Mouse (Mus musculus): ENCODE results near the gene Slc23a4. TPM values are rescaled to one million over a fixed set of nuclear protein-coding genes. Genes with fewer than 3 reads are reported as not detected.

The Slc23a4 gene
- polyA plus RNA-seq, 1 experiment, result 2.4 TPM

DNA sequence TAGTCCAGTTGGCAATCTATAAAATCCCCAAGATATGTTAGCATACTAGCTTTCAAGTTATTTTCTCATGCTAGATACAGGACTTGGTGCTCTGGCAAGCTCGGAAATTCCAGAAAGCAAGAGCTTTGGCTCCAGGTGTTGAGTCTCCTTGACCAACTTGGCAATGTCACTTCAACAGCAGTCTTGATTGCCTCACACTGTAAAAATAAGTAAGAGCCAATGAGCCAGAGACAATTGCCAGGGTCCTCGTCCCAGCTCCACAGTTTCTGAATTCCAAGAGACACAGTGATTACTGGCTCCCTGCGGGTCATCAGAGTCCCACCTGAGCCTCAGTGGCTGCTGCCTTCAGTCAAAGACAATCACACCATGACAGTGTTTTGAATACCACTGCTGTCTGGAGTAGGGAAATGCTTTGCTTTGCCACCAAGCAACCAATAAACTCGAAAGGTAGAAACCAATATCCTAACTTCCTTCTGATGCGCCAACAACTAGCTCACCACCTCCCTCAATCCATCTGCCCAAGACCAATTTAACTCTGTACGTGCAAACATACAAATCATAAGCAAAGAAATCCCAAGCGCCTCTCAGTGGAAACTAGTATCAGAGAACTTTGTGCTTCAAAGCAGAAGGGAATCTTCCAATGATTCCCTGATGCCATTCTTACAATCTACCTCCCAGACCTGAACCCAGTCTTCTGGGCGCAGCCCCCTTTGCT lies 78.4 kb downstream of the Slc23a4 start:
- H3K36me3 ChIP-seq (ENCODE audit: control insufficient read depth, insufficient read depth, low read length, poor library complexity, severe bottlenecking), result peaks cover 21% of the 10 kb centered on the region
- H3K9ac ChIP-seq (ENCODE audit: low read depth, poor library complexity, severe bottlenecking), result peak overlapping the region; percentile 71
- H3K9me3 ChIP-seq (replicated peaks; ENCODE audit: control insufficient read depth, insufficient read depth, low read length, poor library complexity, severe bottlenecking), result no peaks in the 10 kb centered on the region
- peak overlapping the region; percentile 82 for H3K4me3 ChIP-seq (ENCODE audit: low read depth, low read length)
- H3K27ac ChIP-seq (ENCODE audit: insufficient read depth, low read length), result no peak overlapping the region
- peaks cover 2% of the 10 kb centered on the region for H3K4me1 ChIP-seq (ENCODE audit: control insufficient read depth, insufficient read depth, low read length)
- TF ChIP-seq CTCF (IDR thresholded peaks at IDR 0.05; ENCODE audit: low read depth, low read length) (no peak), EP300 (IDR thresholded peaks at IDR 0.05; ENCODE audit: insufficient read depth, low read depth, low read length) (no peak), POLR2A (IDR thresholded peaks at IDR 0.05; ENCODE audit: insufficient read depth, low read length) (no peak)
- H3K27me3 ChIP-seq (ENCODE audit: control insufficient read depth, insufficient read depth, low read length, poor library complexity, severe bottlenecking), result no peaks in the 10 kb centered on the region

DNA sequence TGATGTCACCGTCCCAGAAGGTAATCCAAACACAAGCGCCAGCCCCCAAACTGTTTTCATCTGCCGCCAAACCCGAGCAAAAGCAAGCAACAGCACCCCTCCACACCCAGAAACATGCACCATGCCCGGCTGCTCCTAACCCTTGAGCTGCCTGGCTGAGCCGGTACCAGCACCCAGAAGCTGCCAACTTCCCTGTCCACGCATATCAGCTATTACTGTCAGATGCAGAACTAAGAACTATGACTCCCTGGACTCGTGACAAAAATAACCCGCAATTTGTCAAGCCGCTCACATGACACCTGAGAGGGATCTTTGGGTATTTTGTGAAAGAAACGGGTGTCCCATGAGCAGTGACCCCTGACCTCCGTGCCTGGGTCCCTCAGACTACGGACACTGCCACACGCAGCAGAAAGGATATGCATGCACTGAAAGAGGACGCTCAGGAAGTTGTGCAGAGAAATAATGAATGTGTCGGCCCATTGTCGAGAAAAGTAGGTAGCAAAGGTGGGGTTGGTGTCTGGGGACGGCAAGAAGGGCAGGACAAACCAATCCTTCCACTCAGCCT lies 80.4 kb downstream of the Slc23a4 start:
- TF ChIP-seq CTCF (IDR thresholded peaks at IDR 0.05; ENCODE audit: low read depth, low read length) (no peak), POLR2A (IDR thresholded peaks at IDR 0.05; ENCODE audit: insufficient read depth, low read length) (no peak), EP300 (IDR thresholded peaks at IDR 0.05; ENCODE audit: insufficient read depth, low read depth, low read length) (no peak)
- peaks cover 23% of the 10 kb centered on the region for H3K36me3 ChIP-seq (ENCODE audit: control insufficient read depth, insufficient read depth, low read length, poor library complexity, severe bottlenecking)
- H3K27me3 ChIP-seq (ENCODE audit: control insufficient read depth, insufficient read depth, low read length, poor library complexity, severe bottlenecking), result no peaks in the 10 kb centered on the region
- no peak overlapping the region for H3K4me3 ChIP-seq (ENCODE audit: low read depth, low read length)
- H3K4me1 ChIP-seq (ENCODE audit: control insufficient read depth, insufficient read depth, low read length), result peaks cover 2% of the 10 kb centered on the region
- no peak overlapping the region for H3K9ac ChIP-seq (ENCODE audit: low read depth, poor library complexity, severe bottlenecking)
- no peaks in the 10 kb centered on the region for H3K9me3 ChIP-seq (replicated peaks; ENCODE audit: control insufficient read depth, insufficient read depth, low read length, poor library complexity, severe bottlenecking)
- no peak overlapping the region for H3K27ac ChIP-seq (ENCODE audit: insufficient read depth, low read length)

DNA sequence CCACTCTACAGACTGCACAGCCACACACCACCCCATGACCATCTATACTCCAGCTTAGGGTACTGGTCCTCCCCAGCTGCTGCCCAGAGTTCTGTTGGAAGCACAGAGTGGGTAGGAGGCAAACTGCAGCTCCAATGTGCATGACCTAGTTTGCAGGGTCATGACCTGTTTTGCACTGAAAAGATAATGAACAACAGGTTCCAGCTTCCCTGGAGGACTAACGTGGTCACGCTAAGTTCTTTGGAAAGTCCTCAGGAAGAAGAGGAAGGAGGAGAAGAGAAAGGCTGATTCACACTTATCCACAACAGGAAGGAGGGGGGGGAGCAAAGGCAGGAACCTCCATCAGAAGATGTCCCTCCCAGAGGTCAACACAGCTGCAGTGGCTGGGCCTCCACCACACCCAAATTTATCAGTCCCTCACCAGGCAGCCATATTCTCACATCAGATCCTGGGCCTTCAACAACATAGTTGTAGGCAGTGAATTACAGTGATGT lies 81.0 kb downstream of the Slc23a4 start:
- no peaks in the 10 kb centered on the region for H3K9me3 ChIP-seq (replicated peaks; ENCODE audit: control insufficient read depth, insufficient read depth, low read length, poor library complexity, severe bottlenecking)
- TF ChIP-seq CTCF (IDR thresholded peaks at IDR 0.05; ENCODE audit: low read depth, low read length) (no peak), EP300 (IDR thresholded peaks at IDR 0.05; ENCODE audit: insufficient read depth, low read depth, low read length) (no peak), POLR2A (IDR thresholded peaks at IDR 0.05; ENCODE audit: insufficient read depth, low read length) (no peak)
- no peak overlapping the region for H3K9ac ChIP-seq (ENCODE audit: low read depth, poor library complexity, severe bottlenecking)
- no peak overlapping the region for H3K4me3 ChIP-seq (ENCODE audit: low read depth, low read length)
- no peak overlapping the region for H3K27ac ChIP-seq (ENCODE audit: insufficient read depth, low read length)
- peaks cover 23% of the 10 kb centered on the region for H3K36me3 ChIP-seq (ENCODE audit: control insufficient read depth, insufficient read depth, low read length, poor library complexity, severe bottlenecking)
- no peaks in the 10 kb centered on the region for H3K27me3 ChIP-seq (ENCODE audit: control insufficient read depth, insufficient read depth, low read length, poor library complexity, severe bottlenecking)
- H3K4me1 ChIP-seq (ENCODE audit: control insufficient read depth, insufficient read depth, low read length), result peaks cover 2% of the 10 kb centered on the region

DNA sequence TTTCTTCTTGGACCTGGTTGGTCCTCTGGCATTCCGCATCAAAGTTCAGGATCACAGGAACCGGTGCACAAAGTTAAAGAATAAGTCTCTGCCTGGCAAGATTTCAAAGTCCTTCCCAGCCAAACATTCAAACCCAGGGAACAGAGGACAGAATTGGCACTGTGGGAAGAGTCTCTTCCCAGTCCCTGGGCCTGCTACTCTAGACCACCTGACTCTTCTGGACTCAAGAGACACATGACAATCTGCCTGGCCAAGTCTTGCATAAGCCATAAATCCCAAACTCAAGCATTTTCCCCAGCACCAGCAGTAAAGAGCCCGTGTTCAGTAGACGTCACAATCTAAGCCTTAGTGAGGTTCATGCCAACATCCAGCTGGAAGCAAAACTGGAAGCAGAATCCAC lies 81.5 kb downstream of the Slc23a4 start:
- H3K9me3 ChIP-seq (replicated peaks; ENCODE audit: control insufficient read depth, insufficient read depth, low read length, poor library complexity, severe bottlenecking), result no peaks in the 10 kb centered on the region
- no peak overlapping the region for H3K4me3 ChIP-seq (ENCODE audit: low read depth, low read length)
- H3K36me3 ChIP-seq (ENCODE audit: control insufficient read depth, insufficient read depth, low read length, poor library complexity, severe bottlenecking), result peaks cover 23% of the 10 kb centered on the region
- no peaks in the 10 kb centered on the region for H3K27me3 ChIP-seq (ENCODE audit: control insufficient read depth, insufficient read depth, low read length, poor library complexity, severe bottlenecking)
- no peak overlapping the region for H3K27ac ChIP-seq (ENCODE audit: insufficient read depth, low read length)
- TF ChIP-seq EP300 (IDR thresholded peaks at IDR 0.05; ENCODE audit: insufficient read depth, low read depth, low read length) (no peak), CTCF (IDR thresholded peaks at IDR 0.05; ENCODE audit: low read depth, low read length) (no peak), POLR2A (IDR thresholded peaks at IDR 0.05; ENCODE audit: insufficient read depth, low read length) (no peak)
- H3K4me1 ChIP-seq (ENCODE audit: control insufficient read depth, insufficient read depth, low read length), result peaks cover 2% of the 10 kb centered on the region
- no peak overlapping the region for H3K9ac ChIP-seq (ENCODE audit: low read depth, poor library complexity, severe bottlenecking)

DNA sequence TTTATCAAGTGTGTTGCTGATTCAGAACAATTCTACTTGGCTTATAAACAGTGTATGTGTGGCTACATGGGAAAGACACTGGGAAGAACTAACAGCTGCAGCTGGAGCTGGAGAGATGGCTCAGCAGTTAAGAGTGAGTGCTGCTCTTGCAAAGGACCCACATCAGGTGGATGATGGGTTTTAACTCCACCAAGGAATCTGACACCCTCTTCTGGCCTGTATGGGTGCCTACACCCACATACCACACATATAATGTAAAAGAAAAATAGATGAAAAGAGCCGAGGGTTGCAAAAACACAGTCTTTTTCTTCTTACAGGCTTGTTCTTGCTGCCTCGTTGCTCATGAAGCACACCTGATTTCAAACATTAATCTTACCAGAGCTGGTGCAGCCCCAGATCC lies 82.1 kb downstream of the Slc23a4 start:
- Histone ChIP-seq H3K4me3 (ENCODE audit: low read depth, low read length) (no peak overlapping the region), H3K9me3 (replicated peaks; ENCODE audit: control insufficient read depth, insufficient read depth, low read length, poor library complexity, severe bottlenecking) (no peaks in the 10 kb centered on the region), H3K27ac (ENCODE audit: insufficient read depth, low read length) (no peak overlapping the region), H3K27me3 (ENCODE audit: control insufficient read depth, insufficient read depth, low read length, poor library complexity, severe bottlenecking) (no peaks in the 10 kb centered on the region), H3K36me3 (ENCODE audit: control insufficient read depth, insufficient read depth, low read length, poor library complexity, severe bottlenecking) (peaks cover 23% of the 10 kb centered on the region), H3K4me1 (ENCODE audit: control insufficient read depth, insufficient read depth, low read length) (peaks cover 2% of the 10 kb centered on the region), H3K9ac (ENCODE audit: low read depth, poor library complexity, severe bottlenecking) (no peak overlapping the region)
- no peak for TF ChIP-seq EP300 (IDR thresholded peaks at IDR 0.05; ENCODE audit: insufficient read depth, low read depth, low read length)
- TF ChIP-seq CTCF (IDR thresholded peaks at IDR 0.05; ENCODE audit: low read depth, low read length), result no peak
- TF ChIP-seq POLR2A (IDR thresholded peaks at IDR 0.05; ENCODE audit: insufficient read depth, low read length), result no peak

DNA sequence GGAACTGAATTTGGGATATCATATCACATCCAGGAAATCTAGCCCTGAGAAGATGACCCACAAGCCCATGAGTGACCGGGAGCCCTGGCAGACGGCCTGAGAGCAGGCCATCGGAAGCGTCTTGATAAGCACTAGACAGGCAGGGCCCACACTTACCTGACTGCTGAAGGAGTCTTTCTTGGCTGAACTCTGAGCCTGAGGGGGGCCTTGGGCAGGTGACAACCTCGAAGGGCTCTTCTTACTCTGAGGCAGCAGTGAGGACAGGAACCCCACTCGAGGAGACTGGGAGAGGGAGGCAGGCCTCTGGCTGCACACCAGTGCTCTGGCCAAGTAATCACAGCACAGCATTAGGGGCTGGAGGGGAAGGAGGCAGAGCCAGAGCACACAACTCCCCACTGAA lies 83.8 kb downstream of the Slc23a4 start:
- peaks cover 23% of the 10 kb centered on the region for H3K36me3 ChIP-seq (ENCODE audit: control insufficient read depth, insufficient read depth, low read length, poor library complexity, severe bottlenecking)
- no peak overlapping the region for H3K27ac ChIP-seq (ENCODE audit: insufficient read depth, low read length)
- TF ChIP-seq EP300 (IDR thresholded peaks at IDR 0.05; ENCODE audit: insufficient read depth, low read depth, low read length) (no peak), CTCF (IDR thresholded peaks at IDR 0.05; ENCODE audit: low read depth, low read length) (no peak)
- H3K9ac ChIP-seq (ENCODE audit: low read depth, poor library complexity, severe bottlenecking), result no peak overlapping the region
- no peak overlapping the region for H3K4me3 ChIP-seq (ENCODE audit: low read depth, low read length)
- no peaks in the 10 kb centered on the region for H3K4me1 ChIP-seq (ENCODE audit: control insufficient read depth, insufficient read depth, low read length)
- no peaks in the 10 kb centered on the region for H3K27me3 ChIP-seq (ENCODE audit: control insufficient read depth, insufficient read depth, low read length, poor library complexity, severe bottlenecking)
- no peaks in the 10 kb centered on the region for H3K9me3 ChIP-seq (replicated peaks; ENCODE audit: control insufficient read depth, insufficient read depth, low read length, poor library complexity, severe bottlenecking)
